9 mouse cellular contexts compared by ENCODE assay signal in the genomic region with DNA sequence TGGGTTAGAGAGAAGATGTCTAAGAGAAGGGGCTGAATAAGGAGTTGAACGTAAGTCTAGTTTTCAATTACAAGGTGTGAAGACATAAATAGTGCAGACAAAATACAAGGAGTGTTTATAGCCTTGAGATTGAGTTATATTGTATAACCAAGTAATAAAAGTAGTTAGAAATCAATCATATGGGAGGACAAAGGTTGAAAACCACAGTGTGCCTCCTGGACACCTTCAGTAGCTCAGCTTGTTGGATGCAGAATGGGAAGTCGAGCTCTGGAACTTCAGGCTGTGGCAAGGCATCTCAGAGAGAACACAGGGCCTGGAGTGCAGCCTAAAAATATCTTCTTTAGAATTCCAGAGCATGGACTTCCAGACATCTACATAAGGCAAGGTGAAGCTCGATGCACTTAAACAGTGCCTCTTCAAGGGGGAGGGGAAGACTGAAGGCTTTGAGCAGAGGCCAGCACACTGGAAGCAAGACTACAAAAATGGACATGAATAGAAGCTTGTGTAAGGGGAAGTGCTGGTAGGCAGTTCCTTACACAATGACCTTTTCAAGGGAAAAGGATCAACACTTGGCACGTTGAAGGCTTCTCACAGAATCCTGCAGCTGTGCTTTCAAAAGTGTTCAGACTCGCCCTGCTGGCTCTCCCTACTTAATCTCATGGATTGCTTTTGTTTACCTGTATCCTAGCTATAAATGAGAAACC.
DNase-seq lines count a peak whose midpoint lies in the region; ATAC-seq lines count a peak whose summit lies in the region.
"Had no signal": no experiment of that assay in that cellular context is flagged by ENCODE, and none has a peak within 500 bp of the region (broad histone marks: within the 10 kb centered on the region; RNA-seq: fewer than 3 reads in every experiment).

No protein-coding gene starts in this region.

- no peaks in the 10 kb centered on the region for H3K9me3 ChIP-seq in heart, embryonic 13.5 days
- H3K9me3 ChIP-seq in forebrain, embryonic 13.5 days (replicated peaks), result no peaks in the 10 kb centered on the region
- H3K9me3 ChIP-seq in midbrain, embryonic 12.5 days, result no peaks in the 10 kb centered on the region
- H3K9me3 ChIP-seq: megakaryocyte, embryonic 14.5 days had no signal

- H3K4me1 ChIP-seq in heart, embryonic 13.5 days, result peaks cover 35% of the 10 kb centered on the region
- peaks cover 21% of the 10 kb centered on the region for H3K4me1 ChIP-seq in forebrain, embryonic 13.5 days
- peaks cover 12% of the 10 kb centered on the region; the same call in 1 of the 2 replicates for H3K4me1 ChIP-seq in midbrain, embryonic 12.5 days
- H3K4me1 ChIP-seq: megakaryocyte, embryonic 14.5 days had no signal

- no peak overlapping the region for H3K4me3 ChIP-seq in heart, embryonic 13.5 days
- H3K4me3 ChIP-seq in forebrain, embryonic 13.5 days, result no peak overlapping the region
- no peak overlapping the region for H3K4me3 ChIP-seq in midbrain, embryonic 12.5 days
- H3K4me3 ChIP-seq: megakaryocyte, embryonic 14.5 days had no signal

- WGBS in heart, embryonic 13.5 days, result 25% methylated on average over 5 of the region's 5 CpGs
- 25% methylated on average over 5 of the region's 5 CpGs for WGBS in forebrain, embryonic 13.5 days
- 35% methylated on average over 5 of the region's 5 CpGs for WGBS in midbrain, embryonic 12.5 days

- H3K27me3 ChIP-seq in heart, embryonic 13.5 days (replicated peaks), result no peaks in the 10 kb centered on the region
- H3K27me3 ChIP-seq in forebrain, embryonic 13.5 days, result no peaks in the 10 kb centered on the region
- H3K27me3 ChIP-seq in midbrain, embryonic 12.5 days, result no peaks in the 10 kb centered on the region
- H3K27me3 ChIP-seq: megakaryocyte, embryonic 14.5 days had no signal

- peak overlapping the region; percentile 36 for H3K4me2 ChIP-seq in heart, embryonic 13.5 days
- H3K4me2 ChIP-seq in forebrain, embryonic 13.5 days, result no peak overlapping the region
- no peak overlapping the region for H3K4me2 ChIP-seq in midbrain, embryonic 12.5 days (replicated peaks)

- DNase-seq in heart, adult 11 months, result no peak
- peak; percentile 68 for DNase-seq in brain, adult 2 months (ENCODE audit: low read depth, low spot score)
- DNase-seq in B cell, adult 2 months, result no peak
- no peak for DNase-seq in MN1 (ENCODE audit: low spot score)

- H3K9ac ChIP-seq in heart, embryonic 13.5 days, result no peak overlapping the region
- no peak overlapping the region for H3K9ac ChIP-seq in forebrain, embryonic 13.5 days
- no peak overlapping the region for H3K9ac ChIP-seq in midbrain, embryonic 12.5 days (replicated peaks)

- peak; percentile 37; the same call in 1 of the 2 replicates for ATAC-seq in heart, embryonic 13.5 days (ENCODE audit: extremely low read depth, insufficient number of reproducible peaks, low FRiP score, low TSS enrichment)
- ATAC-seq in forebrain, embryonic 13.5 days, result peak; percentile 89
- peak; percentile 73 for ATAC-seq in midbrain, embryonic 12.5 days (ENCODE audit: low FRiP score, low read depth)

- peak overlapping the region; percentile 86 for H3K27ac ChIP-seq in heart, embryonic 13.5 days (replicated peaks)
- H3K27ac ChIP-seq in forebrain, embryonic 13.5 days, result no peak overlapping the region; the same call in 1 of the 2 replicates
- no peak overlapping the region for H3K27ac ChIP-seq in midbrain, embryonic 12.5 days (replicated peaks)

- no peaks in the 10 kb centered on the region for H3K36me3 ChIP-seq in heart, embryonic 13.5 days
- no peaks in the 10 kb centered on the region for H3K36me3 ChIP-seq in forebrain, embryonic 13.5 days (ENCODE audit: poor library complexity, severe bottlenecking)
- no peaks in the 10 kb centered on the region for H3K36me3 ChIP-seq in midbrain, embryonic 12.5 days
- H3K36me3 ChIP-seq: G1E had no signal

Comparison
In these comparisons a context has a peak if more than half of its experiments do, and no peak if none do; other contexts are left out.
1. ATAC-seq: peak in every context shown above with its lines; median percentile 89 in forebrain, embryonic 13.5 days; 73 in midbrain, embryonic 12.5 days; 37 in heart, embryonic 13.5 days.